Mouse (Mus musculus) macrophage (primary cell): Measurements from ENCODE around the gene Limk1. TPM values are rescaled to one million over a fixed set of nuclear protein-coding genes. Genes with fewer than 3 reads are reported as not detected.

Source experiments
- H3K27ac ChIP-seq: fragments of 350-480 bp; formaldehyde crosslinking; 2 replicates; pipeline ENCODE4 v1.9.0; 2021
- H3K36me3 ChIP-seq: fragments of 350-480 bp; formaldehyde crosslinking; 2 replicates; pipeline ENCODE4 v1.9.0; 2021; ENCODE audit errors: inconsistent target
- H3K4me3 ChIP-seq: fragments of 350-480 bp; formaldehyde crosslinking; 2 replicates; pipeline ENCODE4 v1.9.0; 2021; ENCODE audit errors: inconsistent target
- H3K79me2 ChIP-seq: fragments of 350-480 bp; formaldehyde crosslinking; 2 replicates; pipeline ENCODE4 v1.9.0; 2021; ENCODE audit errors: inconsistent target
- WGBS: methylation state at CpG from one replicate; pipeline ENCODE4 v1.1.7; 2026; ENCODE audit warnings: inconsistent platforms; ENCODE audit not compliant: missing documents; 5-methylcytosine and 5-hydroxymethylcytosine counted together
- polyA plus RNA-seq: library from polyadenylated mRNA; stranded (reverse); fragments of 250-400 nt; gene quantifications from 3 replicates; pipeline ENCODE4 v1.2.4, GENCODE M21; 2018; ENCODE audit warnings: inconsistent platforms

Limk1 gene
- polyA plus RNA-seq, 1 experiment from 2014 or later = 16.9 TPM

- no peak overlapping the region for H3K4me3 ChIP-seq
- H3K79me2 ChIP-seq = peaks cover 100% of the 10 kb centered on the region
- H3K27ac ChIP-seq = no peak overlapping the region
- WGBS = 73% methylated on average over 2 of the region's 2 CpGs
- peaks cover 13% of the 10 kb centered on the region; the same call in 1 of the 2 replicates for H3K36me3 ChIP-seq
Observed at GRCm38 (mm10) chr5:134632841-134633240, 55.6 kb downstream of the Limk1 start.

- Histone ChIP-seq H3K79me2 (peaks cover 100% of the 10 kb centered on the region), H3K4me3 (no peak overlapping the region), H3K36me3 (peaks cover 30% of the 10 kb centered on the region), H3K27ac (no peak overlapping the region)
Observed at GRCm38 (mm10) chr5:134630835-134631234, 57.6 kb downstream of the Limk1 start.

GRCm38 (mm10) chr5:134629508-134629907 is 58.9 kb downstream of the Limk1 start:
- Histone ChIP-seq H3K36me3 (peaks cover 39% of the 10 kb centered on the region), H3K4me3 (no peak overlapping the region), H3K27ac (no peak overlapping the region), H3K79me2 (peaks cover 100% of the 10 kb centered on the region)
- WGBS = 95% methylated on average over 4 of the region's 4 CpGs

- H3K36me3 ChIP-seq = peaks cover 84% of the 10 kb centered on the region
- H3K27ac ChIP-seq = no peak overlapping the region
- H3K4me3 ChIP-seq = no peak overlapping the region
- H3K79me2 ChIP-seq = peaks cover 60% of the 10 kb centered on the region
- WGBS = 96% methylated on average over 2 of the region's 2 CpGs
Observed at GRCm38 (mm10) chr5:134622069-134622468, 66.3 kb downstream of the Limk1 start.

- peaks cover 75% of the 10 kb centered on the region for H3K36me3 ChIP-seq
- no peak overlapping the region for H3K4me3 ChIP-seq
- 81% methylated on average over 15 of the region's 16 CpGs for WGBS
- no peak overlapping the region for H3K27ac ChIP-seq
- peaks cover 60% of the 10 kb centered on the region for H3K79me2 ChIP-seq
Observed at GRCm38 (mm10) chr5:134621099-134621640, 67.2 kb downstream of the Limk1 start.

- WGBS = 90% methylated on average over 9 of the region's 9 CpGs
- H3K4me3 ChIP-seq = no peak overlapping the region
- H3K27ac ChIP-seq = no peak overlapping the region
- H3K36me3 ChIP-seq = peaks cover 70% of the 10 kb centered on the region
- H3K79me2 ChIP-seq = peaks cover 60% of the 10 kb centered on the region
Observed at GRCm38 (mm10) chr5:134620457-134620856, 67.9 kb downstream of the Limk1 start.

- H3K36me3 ChIP-seq = peaks cover 43% of the 10 kb centered on the region
- WGBS = 16% methylated on average over 3 of the region's 3 CpGs
- no peak overlapping the region for H3K27ac ChIP-seq
- H3K79me2 ChIP-seq = peaks cover 74% of the 10 kb centered on the region
- H3K4me3 ChIP-seq = no peak overlapping the region
Observed at GRCm38 (mm10) chr5:134617071-134617470, 71.3 kb downstream of the Limk1 start.

- no peak overlapping the region for H3K4me3 ChIP-seq
- peaks cover 83% of the 10 kb centered on the region for H3K79me2 ChIP-seq
- WGBS = 84% methylated on average over 4 of the region's 4 CpGs
- peak overlapping the region; percentile 99 for H3K27ac ChIP-seq
- peaks cover 30% of the 10 kb centered on the region for H3K36me3 ChIP-seq
Observed at GRCm38 (mm10) chr5:134615780-134616179, 72.6 kb downstream of the Limk1 start.

GRCm38 (mm10) chr5:134615380-134615779 is 73.0 kb downstream of the Limk1 start:
- Histone ChIP-seq H3K27ac (peak overlapping the region; percentile 99), H3K4me3 (peak overlapping the region; percentile 79; the same call in 1 of the 2 replicates), H3K36me3 (peaks cover 26% of the 10 kb centered on the region), H3K79me2 (peaks cover 86% of the 10 kb centered on the region)
- WGBS = 57% methylated on average over 8 of the region's 8 CpGs

GRCm38 (mm10) chr5:134614802-134615201 is 73.6 kb downstream of the Limk1 start, which contains the start of gene Lat2:
Gene Lat2, minus strand, starts transcription at chr5:134615025.
- Histone ChIP-seq H3K27ac (peak within 1 kb of the TSS; percentile 99), H3K79me2 (peaks cover 92% of the 10 kb centered on the region), H3K4me3 (peak within 1 kb of the TSS; percentile 79), H3K36me3 (peaks cover 20% of the 10 kb centered on the region)
- 24% methylated on average over 7 of the region's 7 CpGs for WGBS

- Histone ChIP-seq H3K4me3 (peak overlapping the region; percentile 79), H3K36me3 (peaks cover 15% of the 10 kb centered on the region), H3K27ac (peak overlapping the region; percentile 99), H3K79me2 (peaks cover 96% of the 10 kb centered on the region)
- 37% methylated on average over 8 of the region's 8 CpGs for WGBS
Observed at GRCm38 (mm10) chr5:134614296-134614695, 74.1 kb downstream of the Limk1 start.

GRCm38 (mm10) chr5:134613727-134614126 is 74.7 kb downstream of the Limk1 start:
- Histone ChIP-seq H3K36me3 (peaks cover 10% of the 10 kb centered on the region; the same call in 1 of the 2 replicates), H3K27ac (peak overlapping the region; percentile 99), H3K79me2 (peaks cover 98% of the 10 kb centered on the region), H3K4me3 (peak overlapping the region; percentile 79)
- WGBS = 7% methylated on average over 9 of the region's 9 CpGs

- Histone ChIP-seq H3K27ac (peak overlapping the region; percentile 99), H3K4me3 (peak overlapping the region; percentile 79), H3K36me3 (no peaks in the 10 kb centered on the region), H3K79me2 (peaks cover 94% of the 10 kb centered on the region)
- 2% methylated on average over 8 of the region's 8 CpGs for WGBS
Observed at GRCm38 (mm10) chr5:134611810-134612521, 76.4 kb downstream of the Limk1 start.

GRCm38 (mm10) chr5:134609916-134610643 is 78.3 kb downstream of the Limk1 start:
- Histone ChIP-seq H3K27ac (peak overlapping the region; percentile 99), H3K36me3 (peaks cover 14% of the 10 kb centered on the region), H3K4me3 (no peak overlapping the region), H3K79me2 (peaks cover 92% of the 10 kb centered on the region)
- whole genome bisulfite sequencing = 86% methylated on average over 11 of the region's 12 CpGs

- 0% methylated on average over 5 of the region's 5 CpGs for WGBS
- Histone ChIP-seq H3K79me2 (peaks cover 70% of the 10 kb centered on the region), H3K4me3 (no peak overlapping the region), H3K36me3 (peaks cover 41% of the 10 kb centered on the region), H3K27ac (peak overlapping the region; percentile 84)
Observed at GRCm38 (mm10) chr5:134607121-134607520, 81.3 kb downstream of the Limk1 start.
